Comparison of ENCODE assay signal across 12 mouse cellular contexts in the genomic region with DNA sequence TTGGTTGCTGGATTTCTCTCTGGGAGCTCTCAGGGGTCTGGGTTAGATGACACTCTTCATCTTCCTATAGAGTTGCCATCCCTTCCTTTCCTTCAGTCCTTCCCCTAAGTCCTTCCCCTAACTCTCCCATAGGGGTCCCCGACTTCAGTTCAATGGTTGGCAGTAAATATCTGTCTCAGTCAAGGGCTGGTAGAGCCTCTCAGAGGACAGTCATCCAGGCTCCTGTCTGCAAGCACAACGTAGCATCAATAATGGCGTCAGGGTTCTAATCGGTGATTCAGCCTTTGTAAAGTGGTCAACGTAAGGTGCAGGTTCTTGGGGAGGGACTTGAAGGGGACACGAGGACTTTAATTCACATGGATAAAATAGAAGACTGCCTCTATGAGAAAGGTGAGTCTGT.
DNase-seq lines count a peak whose midpoint lies in the region; ATAC-seq and TF ChIP-seq lines count a peak whose summit lies in the region.
"Had no signal": no experiment of that assay in that cellular context is flagged by ENCODE, and none has a peak within 500 bp of the region (broad histone marks: within the 10 kb centered on the region; RNA-seq: fewer than 3 reads in every experiment).

No protein-coding gene starts in this region.

- no peak for TF ChIP-seq EP300 in MEL (IDR thresholded peaks at IDR 0.05; ENCODE audit: low read depth in 1 of 2, low read length in 2 of 2)

- no peaks in the 10 kb centered on the region for H3K9me3 ChIP-seq in forebrain, embryonic 15.5 days
- no peaks in the 10 kb centered on the region for H3K9me3 ChIP-seq in forebrain, embryonic 13.5 days (replicated peaks)
- H3K9me3 ChIP-seq in liver, embryonic 13.5 days (replicated peaks): no peaks in the 10 kb centered on the region
- no peaks in the 10 kb centered on the region for H3K9me3 ChIP-seq in liver, embryonic 11.5 days (ENCODE audit: control insufficient read depth, low read length)
- H3K9me3 ChIP-seq in midbrain, embryonic 15.5 days: no peaks in the 10 kb centered on the region
- no peaks in the 10 kb centered on the region for H3K9me3 ChIP-seq in midbrain, embryonic 16.5 days (replicated peaks; ENCODE audit: control insufficient read depth, low read length, poor library complexity, severe bottlenecking)
- H3K9me3 ChIP-seq in MEL (replicated peaks; ENCODE audit: insufficient read depth, low read length): no peaks in the 10 kb centered on the region
- H3K9me3 ChIP-seq: embryonic facial prominence, embryonic 12.5 days; forebrain, embryonic 12.5 days; heart, embryonic 12.5 days; hindbrain, embryonic 10.5 days; megakaryocyte, embryonic 14.5 days had no signal

- no peak overlapping the region for H3K4me2 ChIP-seq in forebrain, embryonic 15.5 days (replicated peaks)
- H3K4me2 ChIP-seq in forebrain, embryonic 13.5 days: no peak overlapping the region
- H3K4me2 ChIP-seq in liver, embryonic 13.5 days: no peak overlapping the region
- H3K4me2 ChIP-seq in liver, embryonic 11.5 days: no peak overlapping the region
- H3K4me2 ChIP-seq in midbrain, embryonic 15.5 days: no peak overlapping the region
- H3K4me2 ChIP-seq in midbrain, embryonic 16.5 days (ENCODE audit: low read length): no peak overlapping the region

- TF ChIP-seq CTCF in MEL (IDR thresholded peaks at IDR 0.05 in 2 of 3, conservative IDR thresholded peaks at IDR 0.05 in 1 of 3; ENCODE audit: control insufficient read depth in 1 of 3, insufficient read depth in 1 of 3, low read depth in 2 of 3, low read length in 3 of 3, poor library complexity in 1 of 3, severe bottlenecking in 1 of 3): no peak

- H3K27ac ChIP-seq in forebrain, embryonic 15.5 days (replicated peaks): no peak overlapping the region
- no peak overlapping the region for H3K27ac ChIP-seq in forebrain, embryonic 13.5 days
- H3K27ac ChIP-seq in liver, embryonic 13.5 days: 0 out of 2 replicates have a peak overlapping the region, but pooled peaks have one; percentile 37
- no peak overlapping the region for H3K27ac ChIP-seq in liver, embryonic 11.5 days (ENCODE audit: low read depth, low read length)
- no peak overlapping the region for H3K27ac ChIP-seq in midbrain, embryonic 15.5 days
- H3K27ac ChIP-seq in midbrain, embryonic 16.5 days (ENCODE audit: low read length): no peak overlapping the region
- H3K27ac ChIP-seq in MEL (ENCODE audit: control insufficient read depth, low read depth, low read length): peak overlapping the region; percentile 48; the same call in 1 of the 2 replicates
- H3K27ac ChIP-seq: embryonic facial prominence, embryonic 12.5 days; forebrain, embryonic 12.5 days had no signal

- TF ChIP-seq RAD21 in MEL (IDR thresholded peaks at IDR 0.05; ENCODE audit: low read depth, low read length): no peak

- 73% methylated on average over 6 of the region's 6 CpGs for WGBS in forebrain, embryonic 15.5 days
- WGBS in forebrain, embryonic 13.5 days: 77% methylated on average over 6 of the region's 6 CpGs
- WGBS in liver, embryonic 13.5 days (ENCODE audit: insufficient replicate concordance): 67% methylated on average over 6 of the region's 6 CpGs
- 70% methylated on average over 6 of the region's 6 CpGs for WGBS in liver, embryonic 11.5 days
- WGBS in midbrain, embryonic 15.5 days: 75% methylated on average over 6 of the region's 6 CpGs
- WGBS in midbrain, embryonic 16.5 days: 80% methylated on average over 6 of the region's 6 CpGs

- ATAC-seq in forebrain, embryonic 15.5 days (replicated peaks): peak; percentile 24
- no peak for ATAC-seq in forebrain, embryonic 13.5 days
- ATAC-seq in liver, embryonic 13.5 days (ENCODE audit: low read depth): no peak
- ATAC-seq in liver, embryonic 11.5 days (replicated peaks; ENCODE audit: low FRiP score): no peak
- peak; percentile 18; the same call in 1 of the 2 replicates for ATAC-seq in midbrain, embryonic 15.5 days (replicated peaks)
- ATAC-seq in midbrain, embryonic 16.5 days: no peak

- no peaks in the 10 kb centered on the region for H3K36me3 ChIP-seq in forebrain, embryonic 15.5 days
- no peaks in the 10 kb centered on the region for H3K36me3 ChIP-seq in forebrain, embryonic 13.5 days (ENCODE audit: poor library complexity, severe bottlenecking)
- no peaks in the 10 kb centered on the region for H3K36me3 ChIP-seq in liver, embryonic 13.5 days
- no peaks in the 10 kb centered on the region for H3K36me3 ChIP-seq in liver, embryonic 11.5 days (ENCODE audit: control insufficient read depth, insufficient read depth, low read length)
- no peaks in the 10 kb centered on the region for H3K36me3 ChIP-seq in midbrain, embryonic 15.5 days (replicated peaks)
- no peaks in the 10 kb centered on the region for H3K36me3 ChIP-seq in midbrain, embryonic 16.5 days (ENCODE audit: control insufficient read depth, insufficient read depth, low read length)
- H3K36me3 ChIP-seq in MEL (ENCODE audit: control insufficient read depth in 1 of 2, insufficient read depth in 2 of 2, low read length in 2 of 2): peaks cover 0 to 6% of the 10 kb centered on the region in 2 experiments; a peak in 2 of 4 replicates
- H3K36me3 ChIP-seq: embryonic facial prominence, embryonic 12.5 days; forebrain, embryonic 12.5 days; heart, embryonic 12.5 days; hindbrain, embryonic 10.5 days had no signal

- H3K4me3 ChIP-seq in forebrain, embryonic 15.5 days: no peak overlapping the region
- H3K4me3 ChIP-seq in forebrain, embryonic 13.5 days: no peak overlapping the region
- H3K4me3 ChIP-seq in liver, embryonic 13.5 days (replicated peaks): no peak overlapping the region
- no peak overlapping the region for H3K4me3 ChIP-seq in liver, embryonic 11.5 days (ENCODE audit: low read depth, low read length)
- H3K4me3 ChIP-seq in midbrain, embryonic 15.5 days: no peak overlapping the region
- H3K4me3 ChIP-seq in midbrain, embryonic 16.5 days (ENCODE audit: low read depth, low read length): no peak overlapping the region
- peak overlapping the region; percentile 24 to 52 for H3K4me3 ChIP-seq in MEL (ENCODE audit: control insufficient read depth in 1 of 2, insufficient read depth in 1 of 2, low read depth in 2 of 2, low read length in 2 of 2)
- H3K4me3 ChIP-seq: embryonic facial prominence, embryonic 12.5 days; forebrain, embryonic 12.5 days had no signal

- H3K27me3 ChIP-seq in forebrain, embryonic 15.5 days: no peaks in the 10 kb centered on the region
- H3K27me3 ChIP-seq in forebrain, embryonic 13.5 days: no peaks in the 10 kb centered on the region
- no peaks in the 10 kb centered on the region for H3K27me3 ChIP-seq in liver, embryonic 13.5 days
- H3K27me3 ChIP-seq in liver, embryonic 11.5 days (replicated peaks; ENCODE audit: control insufficient read depth, insufficient read depth, low read length): no peaks in the 10 kb centered on the region
- H3K27me3 ChIP-seq in midbrain, embryonic 15.5 days (replicated peaks): no peaks in the 10 kb centered on the region
- no peaks in the 10 kb centered on the region for H3K27me3 ChIP-seq in midbrain, embryonic 16.5 days (ENCODE audit: control insufficient read depth, insufficient read depth, low read depth, low read length)
- no peaks in the 10 kb centered on the region for H3K27me3 ChIP-seq in MEL (ENCODE audit: control insufficient read depth in 1 of 2, insufficient read depth in 2 of 2, low read length in 2 of 2)
- H3K27me3 ChIP-seq: embryonic facial prominence, embryonic 12.5 days; forebrain, embryonic 12.5 days; heart, embryonic 12.5 days; megakaryocyte, embryonic 14.5 days had no signal

- H3K4me1 ChIP-seq in forebrain, embryonic 15.5 days: 0 out of 2 replicates have a peak, but pooled peaks cover 2% of the 10 kb centered on the region
- no peaks in the 10 kb centered on the region for H3K4me1 ChIP-seq in forebrain, embryonic 13.5 days
- H3K4me1 ChIP-seq in liver, embryonic 13.5 days (replicated peaks): peaks cover 46% of the 10 kb centered on the region
- H3K4me1 ChIP-seq in liver, embryonic 11.5 days (replicated peaks; ENCODE audit: control insufficient read depth, insufficient read depth, low read length): no peaks in the 10 kb centered on the region; the same call in 1 of the 2 replicates
- peaks cover 5% of the 10 kb centered on the region; the same call in 1 of the 2 replicates for H3K4me1 ChIP-seq in midbrain, embryonic 15.5 days
- no peaks in the 10 kb centered on the region for H3K4me1 ChIP-seq in midbrain, embryonic 16.5 days (ENCODE audit: control insufficient read depth, insufficient read depth, low read length)
- H3K4me1 ChIP-seq in MEL (ENCODE audit: control insufficient read depth in 1 of 2, insufficient read depth in 2 of 2, low read length in 2 of 2): peaks cover 2 to 4% of the 10 kb centered on the region in 2 experiments; a peak in 3 of 4 replicates
- H3K4me1 ChIP-seq: embryonic facial prominence, embryonic 12.5 days; forebrain, embryonic 12.5 days; heart, embryonic 12.5 days had no signal

- TF ChIP-seq POLR2A in MEL (IDR thresholded peaks at IDR 0.05; ENCODE audit: control insufficient read depth in 1 of 2, insufficient read depth in 1 of 2, low read depth in 1 of 2, low read length in 2 of 2, poor library complexity in 1 of 2): no peak

- H3K9ac ChIP-seq in forebrain, embryonic 15.5 days (replicated peaks): no peak overlapping the region
- no peak overlapping the region for H3K9ac ChIP-seq in forebrain, embryonic 13.5 days
- H3K9ac ChIP-seq in liver, embryonic 13.5 days: no peak overlapping the region
- no peak overlapping the region for H3K9ac ChIP-seq in liver, embryonic 11.5 days (ENCODE audit: low read depth, low read length)
- no peak overlapping the region for H3K9ac ChIP-seq in midbrain, embryonic 15.5 days
- H3K9ac ChIP-seq in midbrain, embryonic 16.5 days (ENCODE audit: low read depth, low read length): no peak overlapping the region
- peak overlapping the region; percentile 61 for H3K9ac ChIP-seq in MEL (ENCODE audit: control insufficient read depth, low read depth, low read length, poor library complexity, severe bottlenecking)
- H3K9ac ChIP-seq: embryonic facial prominence, embryonic 12.5 days; heart, embryonic 12.5 days had no signal

- DNase-seq in liver, embryonic 13.5 days: no peak
- DNase-seq in liver, embryonic 11.5 days (ENCODE audit: low spot score): no peak
- peak; percentile 53 for DNase-seq in MEL (ENCODE audit: low read depth, low spot score)

- H3K79me2 ChIP-seq in MEL (ENCODE audit: control insufficient read depth, insufficient read depth, low read length, poor library complexity): no peaks in the 10 kb centered on the region

TF ChIP-seq in MEL, 35 proteins besides CTCF, POLR2A, EP300 and RAD21:
- TF ChIP-seq ETS1 (IDR thresholded peaks at IDR 0.05; ENCODE audit: low read depth, low read length) (no peak), TCF12 (IDR thresholded peaks at IDR 0.05; ENCODE audit: low read depth, low read length) (no peak), MYB (IDR thresholded peaks at IDR 0.05; ENCODE audit: low read depth, low read length) (no peak)

Comparison
In these comparisons a context has a peak if more than half of its experiments do, and no peak if none do; other contexts are left out.
1. ATAC-seq: peak in forebrain, embryonic 15.5 days (single experiment) and midbrain, embryonic 15.5 days (single experiment); none in forebrain, embryonic 13.5 days (single experiment), liver, embryonic 13.5 days (single experiment), liver, embryonic 11.5 days (single experiment) and midbrain, embryonic 16.5 days (single experiment).
2. H3K27ac ChIP-seq: peak in liver, embryonic 13.5 days (single experiment) and MEL (single experiment); none in forebrain, embryonic 15.5 days (single experiment), forebrain, embryonic 13.5 days (single experiment), liver, embryonic 11.5 days (single experiment), midbrain, embryonic 15.5 days (single experiment) and midbrain, embryonic 16.5 days (single experiment).
3. H3K4me3 ChIP-seq: peak in MEL (2 of 2); none in forebrain, embryonic 15.5 days (single experiment), forebrain, embryonic 13.5 days (single experiment), liver, embryonic 13.5 days (single experiment), liver, embryonic 11.5 days (single experiment), midbrain, embryonic 15.5 days (single experiment) and midbrain, embryonic 16.5 days (single experiment).